Mouse (Mus musculus): Measurements from ENCODE around the gene Zbtb2. TPM values are rescaled to one million over a fixed set of nuclear protein-coding genes. Genes with fewer than 3 reads are reported as not detected.

Zbtb2 gene
- polyA plus RNA-seq, 1 experiment from 2014 or later = 13.0 TPM

- Histone ChIP-seq H3K4me2 (ENCODE audit: low read length) (no peak overlapping the region), H3K27me3 (ENCODE audit: insufficient read depth, low read length) (no peaks in the 10 kb centered on the region), H3K9ac (ENCODE audit: low read depth, low read length) (no peak overlapping the region), H3K27ac (no peak overlapping the region), H3K4me1 (replicated peaks; ENCODE audit: insufficient read depth, low read length) (no peaks in the 10 kb centered on the region), H3K36me3 (ENCODE audit: insufficient read depth, low read length) (peaks cover 29% of the 10 kb centered on the region), H3K4me3 (replicated peaks; ENCODE audit: low read depth, low read length) (no peak overlapping the region), H3K9me3 (replicated peaks; ENCODE audit: low read length) (no peaks in the 10 kb centered on the region)
- ATAC-seq (replicated peaks; ENCODE audit: low FRiP score, low read depth) (peak; percentile 40; the same call in 1 of the 2 replicates), DNase-seq (ENCODE audit: low spot score) (peak; percentile 92)
- 60% methylated on average over 5 of the region's 5 CpGs for WGBS
- peak; percentile 83 for TF ChIP-seq CTCF (IDR thresholded peaks at IDR 0.05; ENCODE audit: low read depth)
These were observed 17.1 kb upstream of the Zbtb2 start for GRCm38 (mm10) chr10:4404895-4405491.

GRCm38 (mm10) chr10:4398058-4398457 is 10.2 kb upstream of the Zbtb2 start:
- Histone ChIP-seq H3K4me2 (ENCODE audit: low read length) (no peak overlapping the region), H3K9ac (ENCODE audit: low read depth, low read length) (no peak overlapping the region), H3K9me3 (replicated peaks; ENCODE audit: low read length) (no peaks in the 10 kb centered on the region), H3K4me1 (replicated peaks; ENCODE audit: insufficient read depth, low read length) (no peaks in the 10 kb centered on the region), H3K4me3 (replicated peaks; ENCODE audit: low read depth, low read length) (no peak overlapping the region), H3K36me3 (ENCODE audit: insufficient read depth, low read length) (peaks cover 12% of the 10 kb centered on the region), H3K27ac (no peak overlapping the region), H3K27me3 (ENCODE audit: insufficient read depth, low read length) (no peaks in the 10 kb centered on the region)
- ATAC-seq (replicated peaks; ENCODE audit: low FRiP score, low read depth) (no peak), DNase-seq (ENCODE audit: low spot score) (no peak)
- no peak for TF ChIP-seq CTCF (IDR thresholded peaks at IDR 0.05; ENCODE audit: low read depth)
- WGBS = 84% methylated on average over 5 of the region's 5 CpGs

GRCm38 (mm10) chr10:4395321-4395720 is 7.4 kb upstream of the Zbtb2 start:
- Histone ChIP-seq H3K4me1 (replicated peaks; ENCODE audit: insufficient read depth, low read length) (peaks cover 16% of the 10 kb centered on the region; the same call in 1 of the 2 replicates), H3K36me3 (ENCODE audit: insufficient read depth, low read length) (peaks cover 15% of the 10 kb centered on the region), H3K9me3 (replicated peaks; ENCODE audit: low read length) (no peaks in the 10 kb centered on the region), H3K4me3 (replicated peaks; ENCODE audit: low read depth, low read length) (no peak overlapping the region), H3K27ac (no peak overlapping the region), H3K27me3 (ENCODE audit: insufficient read depth, low read length) (no peaks in the 10 kb centered on the region), H3K4me2 (ENCODE audit: low read length) (no peak overlapping the region), H3K9ac (ENCODE audit: low read depth, low read length) (no peak overlapping the region)
- WGBS = 85% methylated on average over 3 of the region's 3 CpGs
- DNase-seq (ENCODE audit: low spot score) = no peak
- no peak for ATAC-seq (replicated peaks; ENCODE audit: low FRiP score, low read depth)
- TF ChIP-seq CTCF (IDR thresholded peaks at IDR 0.05; ENCODE audit: low read depth) = no peak

- peak; percentile 67 for TF ChIP-seq CTCF (IDR thresholded peaks at IDR 0.05; ENCODE audit: low read depth)
- peak; percentile 70 for DNase-seq (ENCODE audit: low spot score)
- 38% methylated on average over 6 of the region's 6 CpGs for WGBS
These were observed 3.9 kb upstream of the Zbtb2 start for GRCm38 (mm10) chr10:4391851-4392250.

GRCm38 (mm10) chr10:4391076-4391475 is 3.2 kb upstream of the Zbtb2 start:
- Histone ChIP-seq H3K36me3 (ENCODE audit: insufficient read depth, low read length) (peaks cover 10% of the 10 kb centered on the region; the same call in 1 of the 2 replicates), H3K9ac (ENCODE audit: low read depth, low read length) (no peak overlapping the region; the same call in 1 of the 2 replicates), H3K27ac (no peak overlapping the region; the same call in 1 of the 2 replicates), H3K4me1 (replicated peaks; ENCODE audit: insufficient read depth, low read length) (peaks cover 27% of the 10 kb centered on the region), H3K4me3 (replicated peaks; ENCODE audit: low read depth, low read length) (no peak overlapping the region), H3K27me3 (ENCODE audit: insufficient read depth, low read length) (no peaks in the 10 kb centered on the region), H3K9me3 (replicated peaks; ENCODE audit: low read length) (no peaks in the 10 kb centered on the region), H3K4me2 (ENCODE audit: low read length) (peak overlapping the region; percentile 30)
- DNase-seq (ENCODE audit: low spot score) (no peak), ATAC-seq (replicated peaks; ENCODE audit: low FRiP score, low read depth) (no peak)
- WGBS = 46% methylated on average over 5 of the region's 5 CpGs
- no peak for TF ChIP-seq CTCF (IDR thresholded peaks at IDR 0.05; ENCODE audit: low read depth)

More at GRCm38 (mm10) chr10:4391851-4392250, 3.9 kb upstream of the Zbtb2 start:
- peaks cover 10% of the 10 kb centered on the region; the same call in 1 of the 2 replicates for H3K36me3 ChIP-seq (ENCODE audit: insufficient read depth, low read length)
- H3K9me3 ChIP-seq (replicated peaks; ENCODE audit: low read length) = no peaks in the 10 kb centered on the region
- H3K4me1 ChIP-seq (replicated peaks; ENCODE audit: insufficient read depth, low read length) = peaks cover 27% of the 10 kb centered on the region
- H3K27me3 ChIP-seq (ENCODE audit: insufficient read depth, low read length) = no peaks in the 10 kb centered on the region
- no peak overlapping the region for H3K9ac ChIP-seq (ENCODE audit: low read depth, low read length)
- 0 out of 2 replicates have a peak overlapping the region, but pooled peaks have one; percentile 25 for H3K27ac ChIP-seq
- H3K4me2 ChIP-seq (ENCODE audit: low read length) = peak overlapping the region; percentile 30
- H3K4me3 ChIP-seq (replicated peaks; ENCODE audit: low read depth, low read length) = no peak overlapping the region
- no peak for ATAC-seq (replicated peaks; ENCODE audit: low FRiP score, low read depth)

GRCm38 (mm10) chr10:4390550-4390949 is 2.6 kb upstream of the Zbtb2 start:
- DNase-seq (ENCODE audit: low spot score) (no peak), ATAC-seq (replicated peaks; ENCODE audit: low FRiP score, low read depth) (no peak)
- peaks cover 5% of the 10 kb centered on the region; the same call in 1 of the 2 replicates for H3K36me3 ChIP-seq (ENCODE audit: insufficient read depth, low read length)
- no peak overlapping the region for H3K4me3 ChIP-seq (replicated peaks; ENCODE audit: low read depth, low read length)
- no peak for TF ChIP-seq CTCF (IDR thresholded peaks at IDR 0.05; ENCODE audit: low read depth)
- H3K27me3 ChIP-seq (ENCODE audit: insufficient read depth, low read length) = no peaks in the 10 kb centered on the region
- 45% methylated on average over 2 of the region's 2 CpGs for WGBS
- peaks cover 27% of the 10 kb centered on the region for H3K4me1 ChIP-seq (replicated peaks; ENCODE audit: insufficient read depth, low read length)
- no peak overlapping the region for H3K27ac ChIP-seq
- H3K9me3 ChIP-seq (replicated peaks; ENCODE audit: low read length) = no peaks in the 10 kb centered on the region
- no peak overlapping the region; the same call in 1 of the 2 replicates for H3K9ac ChIP-seq (ENCODE audit: low read depth, low read length)
- H3K4me2 ChIP-seq (ENCODE audit: low read length) = no peak overlapping the region; the same call in 1 of the 2 replicates

Data from kidney, postnatal 0 days (tissue).